Mouse (Mus musculus) CH12F3 (cell line): ENCODE measurements around the gene Pip4k2b.

Experiments
- in situ Hi-C: fragments of 300-500 bp; cut with MboI; formaldehyde crosslinking; loops from 2 replicates; pipeline ENCODE4 v1.14.3; 2020; ENCODE audit warnings: low sequenced_read_pairs

Pip4k2b gene

GRCm38 (mm10) chr11:97744063-97744717 lies at the start of gene Pip4k2b:
Gene Pip4k2b, minus strand, starts transcription at chr11:97744704.
- in situ Hi-C loops: no loop called here

DNA sequence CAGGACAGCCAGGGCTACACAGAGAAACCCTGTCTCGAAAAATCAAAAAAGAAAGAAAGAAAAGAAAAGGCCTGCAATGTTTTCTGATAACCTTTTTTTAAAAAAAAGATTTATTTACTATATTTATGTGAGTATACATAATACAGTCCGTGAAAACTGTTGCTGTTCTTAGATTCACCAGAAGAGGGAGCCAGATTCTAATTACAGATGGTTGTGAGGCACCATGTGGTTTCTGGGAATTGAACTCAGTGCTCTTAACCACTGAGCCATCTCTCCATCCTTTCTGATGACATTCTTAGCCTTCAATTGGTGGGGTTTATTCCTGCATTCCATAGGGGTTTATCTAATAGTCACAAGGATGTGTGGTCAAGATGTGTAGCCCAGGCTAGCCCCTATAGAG lies 48.7 kb upstream of the Pip4k2b start:
- in situ Hi-C loops: loop anchor here (10.0 kb wide), 2 partner anchors 82 to 192 kb away; partner anchors contain the start of gene Plxdc1

DNA sequence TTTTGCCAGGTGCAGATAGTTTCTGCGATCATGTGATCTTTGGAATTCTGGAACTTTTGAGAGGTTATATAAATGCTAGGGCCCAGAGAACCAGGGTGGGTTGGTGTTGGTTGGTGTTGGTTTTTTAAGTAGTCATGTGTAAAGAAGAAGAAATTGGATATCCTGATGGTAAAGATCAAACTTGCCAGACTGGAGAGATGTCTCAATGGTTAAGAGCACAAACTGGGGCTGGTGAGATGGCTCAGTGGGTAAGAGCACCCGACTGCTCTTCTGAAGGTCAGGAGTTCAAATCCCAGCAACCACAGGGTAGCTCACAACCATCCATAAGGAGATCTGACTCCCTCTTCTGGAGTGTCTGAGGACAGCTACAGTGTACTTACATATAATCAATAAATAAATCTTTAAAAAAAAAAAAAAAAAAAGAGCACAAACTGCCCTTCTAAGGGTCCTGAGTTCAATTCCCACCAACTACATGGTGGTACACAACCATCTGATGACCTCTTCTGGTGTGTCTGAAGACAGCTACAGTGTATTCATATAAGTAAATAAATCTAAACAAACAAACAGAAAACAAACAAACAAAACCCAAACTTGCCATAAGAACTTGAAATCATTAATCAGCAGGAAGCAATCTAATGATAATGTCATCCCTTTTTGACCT lies 46.4 kb upstream of the Pip4k2b start:
- in situ Hi-C loops: loop anchor here (10.0 kb wide), 2 partner anchors 84 to 194 kb away; partner anchors contain the start of gene Plxdc1

DNA sequence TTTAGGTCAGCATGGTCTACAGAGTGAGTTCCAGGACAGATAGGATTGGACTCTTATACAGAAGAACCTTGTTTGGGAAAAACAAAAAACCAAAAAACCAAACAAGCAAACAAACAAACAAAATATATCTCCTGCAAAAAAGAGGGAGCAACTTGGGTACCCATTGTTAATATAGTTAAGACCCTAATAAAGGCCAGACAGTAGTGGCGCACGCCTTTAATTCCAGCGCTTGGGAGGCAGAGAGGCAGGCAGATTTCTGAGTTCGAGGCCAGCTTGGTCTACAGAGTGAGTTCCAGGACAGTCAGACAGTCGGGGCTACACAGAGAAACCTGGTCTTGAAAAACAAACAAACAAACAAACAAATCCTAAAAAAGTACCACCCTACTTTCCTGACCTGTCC lies 45.2 kb upstream of the Pip4k2b start:
- in situ Hi-C loops: loop anchor here (10.0 kb wide), 2 partner anchors 85 to 195 kb away; partner anchors contain the start of gene Plxdc1

DNA sequence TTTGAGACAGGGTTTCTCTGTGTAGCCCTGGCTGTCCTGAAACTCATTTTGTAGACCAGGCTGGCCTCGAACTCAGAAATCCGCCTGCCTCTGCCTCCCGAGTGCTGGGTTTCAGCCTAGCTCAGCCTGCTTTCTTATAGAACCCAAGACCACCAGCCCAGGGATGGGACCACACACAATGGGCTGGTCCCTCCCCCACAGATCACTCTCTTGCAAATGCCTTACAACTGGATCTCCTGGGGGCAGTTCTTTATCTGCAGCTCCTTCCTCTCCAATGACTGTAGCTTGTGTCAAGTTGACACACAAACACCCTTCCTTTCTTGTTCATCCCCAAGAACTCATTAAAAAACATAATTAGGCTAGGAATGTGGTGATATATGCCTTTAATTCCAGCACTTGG lies 43.5 kb upstream of the Pip4k2b start:
- in situ Hi-C loops: no loop called here

GRCm38 (mm10) chr11:97782564-97782895 lies 38.0 kb upstream of the Pip4k2b start:
- in situ Hi-C loops: no loop called here

- in situ Hi-C loops: no loop called here
Measured at GRCm38 (mm10) chr11:97781832-97782563, 37.5 kb upstream of the Pip4k2b start, which contains the start of gene Rpl23. Gene Rpl23, minus strand, starts transcription at chr11:97782437.

DNA sequence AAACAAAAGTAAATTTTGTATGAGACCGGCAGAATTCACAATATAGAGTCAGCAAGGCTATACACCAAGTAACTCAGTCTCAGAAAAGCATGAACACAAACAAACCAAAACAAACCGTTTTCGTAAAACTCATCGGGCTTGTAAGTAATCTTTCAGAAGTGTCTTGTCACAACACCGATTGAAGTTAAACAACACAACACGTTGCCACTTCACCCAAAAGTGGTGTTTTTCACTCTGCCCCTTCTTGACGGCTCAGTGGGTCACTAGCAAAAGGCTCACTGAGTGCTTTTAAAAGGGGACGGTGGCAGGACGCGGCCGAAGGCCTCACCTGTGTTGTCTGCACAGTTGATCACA lies 37.0 kb upstream of the Pip4k2b start:
- in situ Hi-C loops: no loop called here

- in situ Hi-C loops: no loop called here
Measured at GRCm38 (mm10) chr11:97779968-97780701, 35.6 kb upstream of the Pip4k2b start.

GRCm38 (mm10) chr11:97778918-97779317 lies 34.4 kb upstream of the Pip4k2b start:
- in situ Hi-C loops: no loop called here

- in situ Hi-C loops: no loop called here
Measured at GRCm38 (mm10) chr11:97777129-97777529, 32.6 kb upstream of the Pip4k2b start.

- in situ Hi-C loops: no loop called here
Measured at GRCm38 (mm10) chr11:97776497-97777128, 32.1 kb upstream of the Pip4k2b start.

GRCm38 (mm10) chr11:97775808-97776496 lies 31.4 kb upstream of the Pip4k2b start, which contains the start of gene 1700001P01Rik:
Gene 1700001P01Rik, minus strand, starts transcription at chr11:97775918.
- in situ Hi-C loops: no loop called here

DNA sequence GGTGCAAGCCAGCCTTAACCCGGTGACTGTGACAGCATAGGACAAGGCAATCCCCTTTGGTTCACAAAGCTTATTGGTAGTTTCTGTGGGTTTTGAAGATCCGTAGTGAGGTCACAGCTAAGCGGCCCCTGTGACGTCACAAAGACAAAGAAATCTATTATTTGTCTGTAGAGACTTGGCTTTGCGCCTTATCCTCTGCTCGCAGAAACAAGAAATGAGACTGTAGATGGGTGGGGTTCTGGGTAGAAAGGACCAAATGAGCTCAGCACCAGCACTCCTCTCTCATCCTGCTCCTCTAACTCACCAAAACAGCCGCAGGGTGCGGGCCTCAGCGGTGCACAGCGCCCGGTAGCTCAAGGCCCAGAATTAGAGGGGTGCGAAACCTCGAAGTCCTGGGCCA lies 30.7 kb upstream of the Pip4k2b start:
- in situ Hi-C loops: no loop called here

DNA sequence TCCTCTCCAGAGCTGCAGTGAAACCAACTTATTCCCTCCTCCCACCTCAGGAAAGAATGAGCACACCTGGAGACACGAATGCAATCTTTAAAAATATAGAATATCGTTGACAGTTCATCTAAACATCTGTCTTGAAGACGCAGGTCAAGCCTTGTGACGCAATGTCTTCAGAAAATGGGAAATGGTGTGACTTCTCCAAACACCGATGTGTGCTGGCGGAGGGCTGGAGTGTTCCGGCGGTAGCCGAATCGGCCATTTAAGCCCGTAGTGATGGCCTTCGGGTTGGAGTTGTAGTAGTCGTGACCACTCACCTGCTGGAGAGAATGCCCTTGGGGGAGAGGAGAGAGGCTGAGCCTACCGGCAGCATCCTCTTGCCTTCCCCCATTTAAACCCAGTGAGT lies 26.9 kb upstream of the Pip4k2b start:
- in situ Hi-C loops: no loop called here

DNA sequence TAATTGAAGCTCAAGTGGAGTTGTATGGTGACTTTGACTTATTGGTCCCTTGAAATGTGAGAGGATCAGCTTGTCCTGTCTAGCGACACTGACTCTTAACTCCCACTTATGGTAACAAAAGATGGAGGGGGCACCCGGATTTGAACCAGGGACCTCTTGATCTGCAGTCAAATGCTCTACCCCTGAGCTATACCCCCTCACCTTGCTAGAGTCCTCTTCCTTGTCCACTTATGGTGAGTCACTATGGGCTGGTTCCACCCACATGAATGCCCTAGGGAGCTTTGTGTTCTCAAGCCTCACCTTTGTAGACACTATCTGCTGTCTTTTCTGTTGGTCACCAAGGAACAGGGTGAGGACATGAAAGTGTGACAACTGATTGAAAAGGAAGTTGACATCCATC lies 25.2 kb upstream of the Pip4k2b start:
- in situ Hi-C loops: no loop called here

DNA sequence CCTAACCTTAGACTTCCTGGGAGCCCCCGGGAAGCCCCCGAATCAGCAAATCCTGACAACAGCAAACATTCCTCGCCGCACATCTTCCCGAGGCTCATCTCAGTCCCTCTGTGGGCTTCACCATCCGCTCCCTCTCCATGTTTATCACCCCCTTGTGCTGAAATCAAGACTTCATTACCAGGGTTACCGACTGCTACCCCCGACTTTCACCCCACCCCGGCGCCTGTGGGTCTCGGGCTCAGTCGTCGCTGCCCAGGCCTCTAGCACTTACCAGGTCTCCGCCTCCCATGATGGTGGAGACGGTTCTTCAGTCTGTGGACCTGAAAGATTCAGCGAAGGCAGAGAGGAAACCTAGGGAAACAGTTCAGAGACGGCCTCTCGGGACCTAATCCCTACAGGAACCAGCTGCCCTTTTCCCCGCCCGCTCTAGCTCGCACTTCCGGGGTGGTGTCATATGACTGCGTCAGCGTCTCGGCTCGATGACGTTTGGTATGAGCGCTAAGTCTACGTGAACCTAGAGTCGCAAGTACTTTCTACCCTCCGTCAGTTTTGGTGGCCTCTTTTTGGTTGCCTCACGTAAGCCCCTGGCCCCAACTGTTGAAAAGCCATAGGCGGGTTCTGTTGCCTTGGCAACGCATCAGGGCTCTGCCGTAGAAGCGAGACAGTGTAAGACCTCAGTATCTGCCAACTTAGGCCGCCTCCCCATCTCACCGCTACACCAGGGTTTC lies 21.8 kb upstream of the Pip4k2b start, which contains the start of gene Cwc25:
Cwc25 (minus strand) TSS at position 403 of the 728 bp plus-strand sequence.
- in situ Hi-C loops: no loop called here

DNA sequence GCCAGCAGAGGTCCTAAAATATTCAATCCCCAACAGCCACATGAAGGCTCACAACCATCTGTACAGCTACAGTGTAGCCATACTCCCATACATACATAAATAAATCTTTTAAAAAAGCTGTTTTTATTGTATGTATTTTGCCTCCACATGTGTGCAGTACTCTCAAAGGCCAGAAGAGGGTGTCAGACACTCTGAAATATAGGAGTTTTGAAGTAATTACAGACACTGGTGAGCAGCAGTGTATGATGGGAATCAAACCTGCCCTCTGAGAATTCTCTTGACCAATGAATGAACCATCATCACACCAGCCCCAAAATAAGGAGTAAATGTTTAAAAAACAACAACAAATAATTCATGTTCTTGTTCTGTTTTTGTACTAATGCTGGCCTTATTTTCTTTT lies 17.1 kb upstream of the Pip4k2b start:
- in situ Hi-C loops: no loop called here

- in situ Hi-C loops: no loop called here
Measured at GRCm38 (mm10) chr11:97758942-97759341, 14.4 kb upstream of the Pip4k2b start.
